Mouse (Mus musculus) embryonic fibroblast, embryonic 13.5 days (primary cell): ENCODE data around the gene Cygb.

Source experiments
- CTCF ChIP-seq: IDR thresholded peaks from 2 replicates; pipeline ENCODE4 v1.5.1; 2011; ENCODE audit warnings: mild to moderate bottlenecking, control low read depth, low read length, moderate library complexity, borderline replicate concordance; ENCODE audit not compliant: insufficient read depth
- POLR2A ChIP-seq: IDR thresholded peaks from 2 replicates; pipeline ENCODE4 v1.6.1; 2011; ENCODE audit warnings: low read depth, mild to moderate bottlenecking, control low read depth, low read length, moderate library complexity

DNA sequence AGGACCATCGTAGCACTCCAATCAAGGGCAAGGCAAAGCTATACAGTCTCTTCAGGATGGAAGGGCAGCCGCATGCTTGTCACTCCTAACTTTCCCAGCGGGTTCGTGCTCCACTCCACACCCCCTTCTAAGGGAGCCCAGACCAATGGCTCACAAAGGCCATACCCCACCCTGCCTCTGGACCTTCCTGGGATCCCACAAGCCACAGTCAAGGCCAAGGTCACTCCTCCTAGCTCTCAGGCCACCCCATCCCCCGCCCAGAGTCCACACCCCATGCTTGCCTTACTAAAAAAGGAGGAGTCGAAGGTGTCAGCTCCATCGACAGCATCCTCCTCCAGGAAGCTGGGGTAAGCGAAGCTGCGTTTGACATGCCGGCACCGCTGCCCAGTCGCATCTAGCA lies 50.0 kb downstream of the Cygb start:
- TF ChIP-seq CTCF: no peak
- TF ChIP-seq POLR2A: no peak
